Mouse (Mus musculus): ENCODE results near the gene Hlcs. TPM values are rescaled to one million over a fixed set of nuclear protein-coding genes. Genes with fewer than 3 reads are reported as not detected.

Hlcs gene
- polyA plus RNA-seq, 1 experiment from 2014 or later, result 8.0 TPM

DNA sequence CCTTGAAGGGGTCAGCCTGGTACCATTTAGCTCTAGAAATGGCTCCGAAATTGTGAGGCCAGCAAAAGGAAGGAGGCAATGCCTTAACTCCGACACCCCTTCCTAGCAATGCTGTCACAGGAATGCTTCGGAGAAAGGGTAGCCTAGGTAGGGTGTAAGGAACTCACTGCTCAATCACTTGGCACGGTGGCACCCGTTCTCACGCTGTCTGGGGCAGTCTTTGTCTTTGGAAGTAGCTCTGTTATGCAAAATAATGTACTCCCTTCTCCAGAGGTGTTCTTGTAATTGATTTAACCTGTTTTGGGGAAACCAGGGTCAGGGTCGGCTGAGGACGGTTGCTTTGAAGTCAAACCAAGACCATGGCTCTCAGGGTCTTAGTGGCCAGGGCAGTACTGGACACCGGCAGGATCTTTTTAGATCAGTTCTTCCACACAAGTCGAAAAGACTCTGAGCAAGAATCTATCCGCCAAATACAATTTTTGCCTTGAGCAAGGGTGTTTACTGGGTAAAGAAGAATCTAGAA lies 225.1 kb downstream of the Hlcs start:
- WGBS, result 2% methylated on average over 11 of the region's 11 CpGs
- no peaks in the 10 kb centered on the region for H3K9me3 ChIP-seq (ENCODE audit: control insufficient read depth, low read length)
- H3K27ac ChIP-seq (ENCODE audit: low read length), result no peak overlapping the region
- H3K4me3 ChIP-seq (replicated peaks; ENCODE audit: low read length), result no peak overlapping the region
- no peak overlapping the region for H3K4me2 ChIP-seq (ENCODE audit: low read length)
- H3K27me3 ChIP-seq (replicated peaks; ENCODE audit: control insufficient read depth, insufficient read depth, low read length), result peaks cover 83% of the 10 kb centered on the region
- peaks cover 16% of the 10 kb centered on the region for H3K4me1 ChIP-seq (replicated peaks; ENCODE audit: control insufficient read depth, insufficient read depth, low read length)
- H3K36me3 ChIP-seq (ENCODE audit: control insufficient read depth, insufficient read depth), result no peaks in the 10 kb centered on the region
- no peak for ATAC-seq
- no peak overlapping the region for H3K9ac ChIP-seq (replicated peaks; ENCODE audit: low read depth, low read length)

DNA sequence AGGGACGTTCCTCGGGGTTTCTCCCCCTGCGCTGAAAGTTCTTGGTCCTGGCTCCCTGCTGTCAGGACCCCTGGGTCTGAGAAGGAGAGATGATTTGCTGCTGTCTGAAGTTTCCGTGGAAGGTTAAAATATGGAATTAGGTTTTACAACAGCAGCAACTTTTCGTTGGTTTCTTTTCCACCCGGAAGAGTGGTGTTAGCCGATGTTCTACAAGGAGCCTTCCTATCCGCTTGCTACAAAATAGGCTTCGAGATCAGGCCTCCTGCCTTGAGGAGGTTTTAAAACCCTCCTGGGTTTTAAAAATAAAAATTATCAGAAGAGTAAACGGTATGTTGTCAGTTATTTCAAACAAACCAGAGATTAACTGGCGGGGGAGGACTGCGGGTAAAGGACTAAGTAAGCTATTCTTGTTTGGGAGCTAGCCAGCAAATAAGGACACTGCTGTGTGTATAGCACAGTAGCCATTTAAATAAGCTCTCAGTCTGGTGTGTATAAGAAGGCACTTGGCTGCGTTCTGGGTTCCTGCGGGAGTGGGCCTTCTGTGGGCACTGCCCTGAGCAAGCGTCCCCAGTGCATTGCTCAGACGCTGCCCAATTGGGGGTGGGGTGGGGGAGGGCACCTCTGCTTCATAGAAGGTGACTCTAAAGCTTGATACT lies 225.7 kb downstream of the Hlcs start:
- H3K4me2 ChIP-seq (ENCODE audit: low read length), result no peak overlapping the region
- no peaks in the 10 kb centered on the region for H3K36me3 ChIP-seq (ENCODE audit: control insufficient read depth, insufficient read depth)
- peaks cover 16% of the 10 kb centered on the region for H3K4me1 ChIP-seq (replicated peaks; ENCODE audit: control insufficient read depth, insufficient read depth, low read length)
- no peaks in the 10 kb centered on the region for H3K9me3 ChIP-seq (ENCODE audit: control insufficient read depth, low read length)
- H3K27me3 ChIP-seq (replicated peaks; ENCODE audit: control insufficient read depth, insufficient read depth, low read length), result peaks cover 83% of the 10 kb centered on the region
- WGBS, result 6% methylated on average over 16 of the region's 16 CpGs
- H3K9ac ChIP-seq (replicated peaks; ENCODE audit: low read depth, low read length), result no peak overlapping the region
- H3K27ac ChIP-seq (ENCODE audit: low read length), result no peak overlapping the region
- ATAC-seq, result no peak
- no peak overlapping the region for H3K4me3 ChIP-seq (replicated peaks; ENCODE audit: low read length)

DNA sequence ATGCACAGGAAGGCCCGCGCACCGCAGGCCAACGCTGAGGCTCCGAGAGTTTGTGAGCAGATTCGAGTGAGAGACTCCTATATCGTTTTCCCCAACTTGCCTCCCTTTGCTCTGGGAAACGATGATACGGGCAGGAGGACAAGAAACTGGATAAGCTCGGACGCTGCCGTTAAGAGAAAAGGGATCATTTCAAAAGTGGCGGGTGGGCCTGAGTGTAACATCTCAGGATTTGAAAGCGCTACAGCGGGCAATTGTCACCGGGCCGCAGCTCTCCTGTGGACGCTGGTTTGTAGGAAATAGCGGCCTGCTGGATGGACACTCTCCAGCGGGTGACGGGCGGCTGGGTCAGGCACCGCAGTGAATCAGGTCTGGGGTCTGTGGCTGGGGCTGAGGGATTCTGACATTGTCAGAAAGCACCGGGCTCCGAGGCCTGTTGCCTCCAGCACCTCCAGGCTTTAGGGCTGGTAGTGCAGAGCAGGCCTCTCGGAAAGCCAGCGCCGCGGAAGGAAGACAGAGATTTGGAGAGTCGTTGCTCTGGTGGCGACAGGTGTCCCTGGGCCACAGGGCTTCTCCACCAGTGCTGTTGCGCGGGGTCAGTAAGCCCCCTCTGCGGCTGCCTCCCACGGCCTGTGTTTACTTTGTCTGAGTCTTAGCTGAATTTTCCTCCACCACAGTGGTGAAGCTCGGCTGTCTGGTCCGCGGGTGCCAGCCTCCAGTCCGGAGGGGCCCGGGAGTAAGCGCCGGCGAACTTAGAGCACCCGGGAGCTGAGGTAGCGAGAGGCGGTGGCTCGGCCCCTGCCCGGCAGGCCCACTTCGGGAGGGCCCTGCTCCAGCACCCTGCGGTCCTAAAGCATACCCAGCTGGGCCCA lies 226.4 kb downstream of the Hlcs start:
- no peak for ATAC-seq
- peaks cover 16% of the 10 kb centered on the region for H3K4me1 ChIP-seq (replicated peaks; ENCODE audit: control insufficient read depth, insufficient read depth, low read length)
- WGBS, result 2% methylated on average over 50 of the region's 50 CpGs

DNA sequence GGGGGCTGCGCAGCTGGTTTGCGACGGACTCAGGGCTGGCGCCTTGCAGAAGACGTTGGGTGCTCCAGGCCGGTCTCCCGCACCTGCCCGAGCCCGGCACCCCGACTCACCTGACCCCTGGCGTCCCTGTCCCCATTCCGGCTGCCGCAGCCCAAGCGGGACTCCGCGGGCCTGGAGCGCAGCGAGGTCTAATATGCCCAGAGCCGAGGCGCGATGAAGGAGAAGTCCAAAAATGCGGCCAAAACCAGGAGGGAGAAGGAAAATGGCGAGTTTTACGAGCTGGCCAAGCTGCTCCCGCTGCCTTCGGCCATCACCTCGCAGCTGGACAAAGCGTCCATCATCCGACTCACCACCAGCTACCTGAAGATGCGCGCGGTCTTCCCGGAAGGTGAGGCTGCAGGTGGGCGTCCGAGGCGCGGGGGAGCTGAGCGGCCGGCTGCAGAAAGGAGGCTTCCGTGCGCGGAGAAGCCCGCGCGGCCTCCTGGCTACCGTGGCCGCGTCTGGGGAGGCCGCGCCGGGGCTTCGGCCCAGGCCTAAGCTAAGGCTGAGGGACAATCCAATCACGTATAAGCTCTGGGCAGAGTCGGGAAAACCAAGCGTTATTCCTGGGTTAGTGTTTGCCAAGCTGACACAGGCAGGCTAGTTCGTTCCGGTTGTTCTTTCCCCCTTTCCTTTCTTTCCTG lies 227.6 kb downstream of the Hlcs start:
- no peaks in the 10 kb centered on the region for H3K9me3 ChIP-seq (ENCODE audit: control insufficient read depth, low read length)
- WGBS, result under 1% methylated on average over 57 of the region's 57 CpGs
- H3K27ac ChIP-seq (ENCODE audit: low read length), result no peak overlapping the region
- H3K9ac ChIP-seq (replicated peaks; ENCODE audit: low read depth, low read length), result no peak overlapping the region
- peak overlapping the region; percentile 22 for H3K4me3 ChIP-seq (replicated peaks; ENCODE audit: low read length)
- H3K4me1 ChIP-seq (replicated peaks; ENCODE audit: control insufficient read depth, insufficient read depth, low read length), result peaks cover 16% of the 10 kb centered on the region
- H3K27me3 ChIP-seq (replicated peaks; ENCODE audit: control insufficient read depth, insufficient read depth, low read length), result peaks cover 82% of the 10 kb centered on the region
- no peak overlapping the region for H3K4me2 ChIP-seq (ENCODE audit: low read length)
- H3K36me3 ChIP-seq (ENCODE audit: control insufficient read depth, insufficient read depth), result no peaks in the 10 kb centered on the region
- no peak for ATAC-seq

More for the DNA sequence above, 226.4 kb downstream of the Hlcs start:
- no peak overlapping the region for H3K4me2 ChIP-seq (ENCODE audit: low read length)
- no peaks in the 10 kb centered on the region for H3K36me3 ChIP-seq (ENCODE audit: control insufficient read depth, insufficient read depth)
- no peaks in the 10 kb centered on the region for H3K9me3 ChIP-seq (ENCODE audit: control insufficient read depth, low read length)
- peaks cover 83% of the 10 kb centered on the region for H3K27me3 ChIP-seq (replicated peaks; ENCODE audit: control insufficient read depth, insufficient read depth, low read length)
- H3K27ac ChIP-seq (ENCODE audit: low read length), result no peak overlapping the region
- no peak overlapping the region for H3K4me3 ChIP-seq (replicated peaks; ENCODE audit: low read length)
- no peak overlapping the region for H3K9ac ChIP-seq (replicated peaks; ENCODE audit: low read depth, low read length)

DNA sequence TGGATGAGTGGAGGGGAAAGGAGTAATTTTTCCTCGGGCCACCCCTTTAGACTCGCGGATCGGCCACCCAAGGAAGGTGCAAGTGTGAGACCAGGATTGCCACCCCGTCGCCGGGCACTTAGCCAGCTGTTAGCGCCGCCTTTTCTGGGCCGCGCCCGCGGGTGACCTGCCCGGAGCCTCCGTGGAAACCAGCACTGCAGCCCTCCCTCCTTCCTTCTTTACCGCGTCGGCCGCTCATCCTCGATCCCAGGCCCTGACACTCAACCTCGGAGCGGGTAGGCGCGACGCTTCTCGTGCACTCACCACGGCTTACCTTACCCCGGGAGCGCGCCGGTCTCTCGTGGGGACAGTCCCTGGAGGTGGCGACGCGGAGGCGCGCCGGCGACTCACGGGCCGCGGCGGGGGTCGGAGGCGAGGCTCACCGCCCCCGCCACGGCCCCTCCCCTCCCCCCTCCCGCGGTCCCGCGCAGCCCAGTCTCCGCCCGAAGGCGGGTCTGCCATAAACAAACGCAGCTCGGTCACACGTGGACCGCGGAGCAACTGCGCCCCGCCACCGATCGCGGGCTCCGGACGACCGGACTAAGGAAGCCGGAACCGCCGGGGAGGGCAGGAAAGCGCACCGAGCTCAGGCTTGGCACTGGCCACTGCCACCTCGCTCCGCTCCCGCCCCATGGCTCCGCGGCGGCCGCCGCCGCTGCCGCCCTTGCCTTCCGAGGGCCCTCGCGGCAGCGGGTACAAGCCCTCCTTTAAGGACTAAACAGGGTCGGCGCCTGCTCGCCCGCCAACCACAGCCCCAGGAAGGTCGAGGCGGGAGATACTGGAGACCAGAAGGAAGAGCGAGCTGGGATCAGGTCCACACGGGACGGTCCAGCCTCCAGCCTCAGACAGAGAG lies 228.4 kb downstream of the Hlcs start, which contains the start of gene Sim2:
TSS of gene Sim2 (plus strand) at position 221 of the 892 bp plus-strand sequence.
- Histone ChIP-seq H3K27me3 (replicated peaks; ENCODE audit: control insufficient read depth, insufficient read depth, low read length) (peaks cover 82% of the 10 kb centered on the region), H3K9ac (replicated peaks; ENCODE audit: low read depth, low read length) (no peak within 1 kb of the TSS)
- ATAC-seq, result no peak

DNA sequence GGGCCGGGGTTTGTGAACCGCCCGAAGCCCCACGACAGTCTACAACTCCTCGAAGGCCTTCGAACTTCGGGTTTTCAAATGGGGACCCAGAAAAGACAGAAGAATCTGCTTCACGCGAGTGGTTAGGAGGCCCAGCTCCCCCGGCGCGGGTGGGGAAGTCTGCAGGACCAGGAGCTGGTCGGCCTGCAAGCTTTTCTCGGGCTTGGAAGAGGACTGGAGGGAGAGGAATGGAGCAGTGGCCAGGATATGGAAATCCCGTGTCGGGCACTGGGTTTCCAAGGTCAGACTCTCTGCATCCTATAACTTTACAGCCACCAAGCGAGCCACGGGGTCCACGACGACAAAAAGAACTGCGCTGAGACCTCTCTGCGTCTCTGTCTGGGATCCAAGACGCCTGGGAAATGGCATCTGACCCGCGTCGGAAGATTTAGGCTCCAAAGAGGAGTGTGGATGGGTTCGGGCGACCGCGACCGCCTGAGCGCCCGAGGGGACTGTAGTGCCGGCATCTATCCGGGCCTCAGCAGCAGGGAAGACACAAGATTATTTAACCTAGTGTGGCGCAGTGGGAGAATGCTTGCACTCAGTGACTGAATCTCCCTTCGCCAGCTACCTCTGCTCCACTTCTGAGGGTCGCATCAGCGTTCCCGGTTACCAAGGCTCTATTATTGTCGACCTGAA lies 229.4 kb downstream of the Hlcs start:
- Histone ChIP-seq H3K4me1 (replicated peaks; ENCODE audit: control insufficient read depth, insufficient read depth, low read length) (peaks cover 16% of the 10 kb centered on the region), H3K36me3 (ENCODE audit: control insufficient read depth, insufficient read depth) (no peaks in the 10 kb centered on the region), H3K9ac (replicated peaks; ENCODE audit: low read depth, low read length) (no peak overlapping the region), H3K27ac (ENCODE audit: low read length) (no peak overlapping the region), H3K4me3 (replicated peaks; ENCODE audit: low read length) (no peak overlapping the region), H3K27me3 (replicated peaks; ENCODE audit: control insufficient read depth, insufficient read depth, low read length) (peaks cover 79% of the 10 kb centered on the region), H3K4me2 (ENCODE audit: low read length) (no peak overlapping the region), H3K9me3 (ENCODE audit: control insufficient read depth, low read length) (no peaks in the 10 kb centered on the region)
- ATAC-seq, result no peak
- under 1% methylated on average over 41 of the region's 41 CpGs for WGBS

More for the DNA sequence above, 228.4 kb downstream of the Hlcs start, which contains the start of gene Sim2:
- peak within 1 kb of the TSS; percentile 48 for H3K4me2 ChIP-seq (ENCODE audit: low read length)
- no peak within 1 kb of the TSS for H3K27ac ChIP-seq (ENCODE audit: low read length)
- H3K4me3 ChIP-seq (replicated peaks; ENCODE audit: low read length), result peak within 1 kb of the TSS; percentile 22
- under 1% methylated on average over 81 of the region's 96 CpGs for WGBS
- peaks cover 16% of the 10 kb centered on the region for H3K4me1 ChIP-seq (replicated peaks; ENCODE audit: control insufficient read depth, insufficient read depth, low read length)
- no peaks in the 10 kb centered on the region for H3K36me3 ChIP-seq (ENCODE audit: control insufficient read depth, insufficient read depth)
- H3K9me3 ChIP-seq (ENCODE audit: control insufficient read depth, low read length), result no peaks in the 10 kb centered on the region

DNA sequence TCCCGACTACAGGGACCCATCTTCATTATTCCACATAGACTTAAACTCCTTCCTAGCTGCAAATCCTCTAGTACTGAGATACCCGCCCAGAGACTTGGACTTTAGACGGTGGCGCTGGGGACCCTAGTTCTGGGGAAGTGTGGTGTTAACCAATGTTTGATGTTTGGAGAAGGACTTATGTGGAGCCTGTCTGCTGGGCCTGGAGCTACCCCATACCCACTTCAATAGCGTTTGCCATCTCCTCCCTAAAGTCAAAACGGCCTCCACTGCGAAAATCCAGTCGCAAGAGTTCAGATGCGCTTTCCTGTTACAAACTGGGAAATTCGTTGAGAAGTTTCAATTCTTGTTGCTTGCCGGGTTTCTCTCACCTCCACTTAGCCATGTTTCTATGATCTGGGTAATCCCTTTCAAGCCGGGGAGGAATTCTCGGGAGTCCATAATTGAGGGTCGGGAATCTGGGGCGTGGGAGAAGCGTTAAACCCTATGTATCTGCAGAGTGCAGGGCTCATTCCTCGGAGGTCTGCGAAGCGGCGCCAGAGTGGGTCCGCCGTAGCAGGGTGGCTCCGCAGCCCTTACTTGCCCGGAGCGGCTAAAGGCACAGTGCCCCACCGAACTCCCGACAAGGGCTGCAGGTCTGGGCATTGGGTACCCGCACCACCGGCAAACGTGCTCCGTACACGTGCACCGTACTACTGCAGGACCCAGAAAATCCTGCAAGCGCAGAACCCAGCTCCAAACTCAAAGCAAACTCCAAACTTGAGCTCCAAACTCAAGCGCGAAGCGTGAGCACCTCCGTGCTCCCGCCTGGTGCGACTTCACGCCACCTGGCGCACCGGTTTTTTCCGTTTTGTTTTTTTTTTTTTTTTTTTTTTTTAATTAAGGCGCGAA lies 230.2 kb downstream of the Hlcs start:
- Histone ChIP-seq H3K4me2 (ENCODE audit: low read length) (no peak overlapping the region), H3K4me3 (replicated peaks; ENCODE audit: low read length) (no peak overlapping the region), H3K4me1 (replicated peaks; ENCODE audit: control insufficient read depth, insufficient read depth, low read length) (peaks cover 16% of the 10 kb centered on the region), H3K27me3 (replicated peaks; ENCODE audit: control insufficient read depth, insufficient read depth, low read length) (peaks cover 76% of the 10 kb centered on the region), H3K9me3 (ENCODE audit: control insufficient read depth, low read length) (no peaks in the 10 kb centered on the region), H3K27ac (ENCODE audit: low read length) (no peak overlapping the region), H3K36me3 (ENCODE audit: control insufficient read depth, insufficient read depth) (no peaks in the 10 kb centered on the region), H3K9ac (replicated peaks; ENCODE audit: low read depth, low read length) (no peak overlapping the region)
- under 1% methylated on average over 46 of the region's 46 CpGs for WGBS
- no peak for ATAC-seq
